Mouse (Mus musculus) heart, embryonic 13.5 days (tissue): ENCODE measurements at regions not wholly inside any gene's neighbourhood (a gene's known extent, or its start where the extent isn't known, plus 50 kb on each side); places are given as distances from the start of the nearest gene placed in this dataset.

Source experiments
- ATAC-seq: fragments of 200-750 bp; cut with Nextera tagmentation; 2 replicates; pipeline ENCODE4 v1.8.0; 2017; ENCODE audit warnings: moderate TSS enrichment; ENCODE audit not compliant: insufficient number of reproducible peaks, low FRiP score, low TSS enrichment; ENCODE audit errors: extremely low read depth
- H3K27ac ChIP-seq: fragments of 300-500 bp; sonication (generic); replicated peaks from 2 replicates; pipeline ENCODE4 v1.5.1; 2015; ENCODE audit warnings: moderate library complexity, mild to moderate bottlenecking, inconsistent platforms
- H3K27me3 ChIP-seq: fragments of 300-500 bp; sonication (generic); replicated peaks from 2 replicates; pipeline ENCODE4 v1.6.1; 2015; ENCODE audit warnings: mild to moderate bottlenecking, inconsistent platforms
- H3K36me3 ChIP-seq: fragments of 300-500 bp; sonication (generic); 2 replicates; pipeline ENCODE4 v1.6.1; 2015; ENCODE audit warnings: mild to moderate bottlenecking, inconsistent platforms
- H3K4me1 ChIP-seq: fragments of 300-500 bp; sonication (generic); 2 replicates; pipeline ENCODE4 v1.6.1; 2015; ENCODE audit warnings: inconsistent platforms
- H3K4me2 ChIP-seq: fragments of 300-500 bp; sonication (generic); 2 replicates; pipeline ENCODE4 v1.6.1; 2015; ENCODE audit warnings: inconsistent platforms, mild to moderate bottlenecking, moderate library complexity
- H3K4me3 ChIP-seq: fragments of 300-500 bp; sonication (generic); 2 replicates; pipeline ENCODE4 v1.5.1; 2015; ENCODE audit warnings: moderate library complexity, mild to moderate bottlenecking, inconsistent platforms
- H3K9ac ChIP-seq: fragments of 300-500 bp; sonication (generic); 2 replicates; pipeline ENCODE4 v1.6.1; 2015; ENCODE audit warnings: inconsistent platforms, mild to moderate bottlenecking, moderate library complexity
- H3K9me3 ChIP-seq: fragments of 300-500 bp; sonication (generic); 2 replicates; pipeline ENCODE4 v1.6.1; 2016; ENCODE audit warnings: inconsistent platforms
- WGBS: fragments of 180-500 bp; shearing (Covaris S2); methylation state at CpG from one replicate; pipeline ENCODE4 v1.1.7; 2015; ENCODE audit warnings: mixed read lengths; 5-methylcytosine and 5-hydroxymethylcytosine counted together

GRCm38 (mm10) chr9:61662055-61663028 lies 252.0 kb downstream of the Rplp1 start:
- no peaks in the 10 kb centered on the region for H3K9me3 ChIP-seq
- peaks cover 6% of the 10 kb centered on the region for H3K4me1 ChIP-seq
- no peak overlapping the region for H3K27ac ChIP-seq
- H3K27me3 ChIP-seq, result peaks cover 23% of the 10 kb centered on the region
- H3K4me2 ChIP-seq, result no peak overlapping the region
- no peaks in the 10 kb centered on the region for H3K36me3 ChIP-seq
- no peak overlapping the region for H3K4me3 ChIP-seq
- no peak overlapping the region for H3K9ac ChIP-seq
- no peak for ATAC-seq
- WGBS, result 53% methylated on average over 12 of the region's 12 CpGs

- H3K27ac ChIP-seq, result no peak overlapping the region
- no peak for ATAC-seq
- H3K4me3 ChIP-seq, result no peak overlapping the region
- peaks cover 8% of the 10 kb centered on the region for H3K4me1 ChIP-seq
- no peak overlapping the region for H3K4me2 ChIP-seq
- peaks cover 24% of the 10 kb centered on the region; the same call in 1 of the 2 replicates for H3K27me3 ChIP-seq
- WGBS, result 43% methylated on average over 3 of the region's 3 CpGs
- H3K36me3 ChIP-seq, result no peaks in the 10 kb centered on the region
- no peak overlapping the region for H3K9ac ChIP-seq
- H3K9me3 ChIP-seq, result no peaks in the 10 kb centered on the region
These were observed 254.2 kb downstream of the Rplp1 start for GRCm38 (mm10) chr9:61660191-61660590.

GRCm38 (mm10) chr9:61657996-61658395 lies 256.3 kb downstream of the Rplp1 start:
- no peak overlapping the region for H3K27ac ChIP-seq
- H3K9me3 ChIP-seq, result no peaks in the 10 kb centered on the region
- H3K27me3 ChIP-seq, result peaks cover 20% of the 10 kb centered on the region; the same call in 1 of the 2 replicates
- WGBS, result 70% methylated on average over 8 of the region's 8 CpGs
- ATAC-seq, result no peak
- H3K36me3 ChIP-seq, result no peaks in the 10 kb centered on the region
- H3K4me2 ChIP-seq, result no peak overlapping the region
- no peak overlapping the region for H3K4me3 ChIP-seq
- peaks cover 14% of the 10 kb centered on the region for H3K4me1 ChIP-seq
- H3K9ac ChIP-seq, result no peak overlapping the region

DNA sequence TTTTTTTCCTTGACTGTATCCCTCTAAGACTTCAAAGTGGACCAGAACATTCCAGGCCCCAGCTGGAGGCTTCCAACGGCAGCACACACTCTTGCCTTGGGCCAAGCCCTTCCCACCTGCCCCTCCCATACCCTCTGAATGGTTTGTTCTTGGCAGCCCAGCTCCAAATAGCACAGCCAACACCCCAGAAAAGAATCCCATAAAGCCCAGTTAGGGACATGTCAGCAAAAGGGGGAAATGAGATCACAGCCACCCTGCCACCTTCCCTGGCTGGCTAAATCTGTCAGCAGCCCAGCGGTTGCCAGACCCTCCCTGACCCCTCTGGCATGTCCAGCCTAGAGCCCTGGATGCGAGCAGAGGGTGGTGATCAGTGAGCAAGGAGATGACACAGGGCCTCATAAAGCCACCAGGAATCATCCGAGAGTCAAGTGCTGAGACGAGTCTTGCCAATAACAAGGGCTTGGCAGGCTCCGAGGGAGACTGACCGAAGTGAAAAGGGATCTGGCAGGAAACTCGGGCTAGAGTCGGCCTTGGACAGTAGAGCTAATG lies 258.8 kb downstream of the Rplp1 start:
- H3K4me2 ChIP-seq, result 0 out of 2 replicates have a peak overlapping the region, but pooled peaks have one; percentile 9

DNA sequence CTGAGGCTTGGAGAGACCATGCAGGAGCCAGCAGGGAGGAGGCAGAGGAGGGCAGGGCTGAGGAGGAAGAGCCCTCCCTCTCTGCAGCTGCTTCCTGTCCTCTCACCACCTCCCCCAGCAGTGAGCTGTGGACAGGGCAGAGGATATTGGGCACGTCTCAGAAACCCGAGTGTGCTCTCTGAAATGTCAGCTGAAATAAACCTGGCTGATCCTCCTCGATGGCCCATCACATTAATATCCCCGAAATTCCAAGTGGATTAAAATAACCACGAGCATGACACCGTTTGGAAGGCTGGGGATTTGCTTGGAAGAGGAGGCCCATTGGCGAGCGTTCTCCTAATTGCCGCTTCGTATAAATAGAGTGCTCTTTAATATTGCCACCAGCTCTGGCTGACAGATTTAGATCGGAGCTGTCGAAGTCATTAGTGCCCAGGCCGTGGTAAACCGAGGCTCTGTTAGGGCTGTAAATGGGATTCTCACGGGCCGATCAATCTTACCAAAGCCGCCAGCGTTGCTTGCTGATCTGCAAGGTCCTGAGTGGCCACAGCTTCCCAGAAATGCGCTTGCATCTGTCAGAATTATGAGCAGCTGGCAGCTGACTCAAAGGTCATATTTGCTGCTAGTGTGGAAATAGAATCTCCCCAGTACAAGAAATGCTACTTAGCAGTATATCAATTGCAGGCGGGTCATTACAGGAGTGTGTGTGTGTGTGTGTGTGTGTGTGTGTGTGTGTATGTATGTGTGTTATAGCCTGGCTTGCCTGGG lies 268.5 kb downstream of the Rplp1 start:
- Histone ChIP-seq H3K9ac (no peak overlapping the region), H3K4me3 (no peak overlapping the region), H3K4me1 (peaks cover 10% of the 10 kb centered on the region), H3K27me3 (peaks cover 14% of the 10 kb centered on the region), H3K9me3 (no peaks in the 10 kb centered on the region), H3K36me3 (no peaks in the 10 kb centered on the region), H3K4me2 (no peak overlapping the region), H3K27ac (no peak overlapping the region)
- 57% methylated on average over 20 of the region's 20 CpGs for WGBS
- ATAC-seq, result no peak

More for the DNA sequence above, 258.8 kb downstream of the Rplp1 start:
- no peaks in the 10 kb centered on the region for H3K36me3 ChIP-seq
- peaks cover 14% of the 10 kb centered on the region for H3K4me1 ChIP-seq
- no peak overlapping the region for H3K4me3 ChIP-seq
- ATAC-seq, result no peak
- H3K27me3 ChIP-seq, result peaks cover 23% of the 10 kb centered on the region; the same call in 1 of the 2 replicates
- WGBS, result 38% methylated on average over 9 of the region's 9 CpGs
- no peak overlapping the region for H3K9ac ChIP-seq
- H3K9me3 ChIP-seq, result no peaks in the 10 kb centered on the region
- peak overlapping the region; percentile 32; the same call in 1 of the 2 replicates for H3K27ac ChIP-seq

GRCm38 (mm10) chr9:61640739-61641138 lies 268.6 kb downstream of the Tle3 start:
- WGBS, result 86% methylated on average over 3 of the region's 3 CpGs
- H3K27me3 ChIP-seq, result peaks cover 30% of the 10 kb centered on the region
- H3K9ac ChIP-seq, result no peak overlapping the region
- ATAC-seq, result no peak
- no peak overlapping the region for H3K4me3 ChIP-seq
- H3K4me2 ChIP-seq, result no peak overlapping the region
- no peaks in the 10 kb centered on the region for H3K9me3 ChIP-seq
- H3K4me1 ChIP-seq, result peaks cover 4% of the 10 kb centered on the region
- no peaks in the 10 kb centered on the region for H3K36me3 ChIP-seq
- no peak overlapping the region for H3K27ac ChIP-seq

- H3K36me3 ChIP-seq, result no peaks in the 10 kb centered on the region
- peaks cover 33% of the 10 kb centered on the region for H3K27me3 ChIP-seq
- ATAC-seq, result no peak
- 80% methylated on average over 11 of the region's 11 CpGs for WGBS
- H3K4me2 ChIP-seq, result no peak overlapping the region
- no peak overlapping the region for H3K9ac ChIP-seq
- no peaks in the 10 kb centered on the region for H3K9me3 ChIP-seq
- H3K27ac ChIP-seq, result no peak overlapping the region
- H3K4me1 ChIP-seq, result no peaks in the 10 kb centered on the region
- no peak overlapping the region for H3K4me3 ChIP-seq
These were observed 266.7 kb downstream of the Tle3 start for GRCm38 (mm10) chr9:61638908-61639307.

DNA sequence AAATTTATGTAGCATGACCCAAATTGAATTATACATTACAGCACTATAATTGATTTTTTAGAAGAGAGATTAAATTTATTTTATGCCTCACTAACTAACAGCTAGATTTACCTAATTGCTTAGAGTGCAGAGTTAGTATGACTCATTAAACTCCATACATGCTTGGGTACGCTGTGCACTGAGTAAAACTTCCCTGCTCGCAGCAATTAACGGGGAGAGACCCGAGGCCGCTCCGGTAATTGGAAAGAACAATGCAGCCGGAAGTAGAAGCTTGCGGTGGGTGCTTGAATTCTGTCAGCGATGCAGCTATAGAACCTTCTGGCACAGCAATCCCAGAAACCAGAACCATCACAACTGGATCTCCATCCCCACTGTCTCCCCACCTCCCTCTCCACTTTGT lies 261.8 kb downstream of the Tle3 start:
- H3K9me3 ChIP-seq, result no peaks in the 10 kb centered on the region
- no peak for ATAC-seq
- H3K27ac ChIP-seq, result no peak overlapping the region
- peaks cover 30% of the 10 kb centered on the region for H3K27me3 ChIP-seq
- no peak overlapping the region for H3K9ac ChIP-seq
- 88% methylated on average over 9 of the region's 9 CpGs for WGBS
- H3K4me1 ChIP-seq, result peaks cover 9% of the 10 kb centered on the region; the same call in 1 of the 2 replicates
- no peaks in the 10 kb centered on the region for H3K36me3 ChIP-seq
- no peak overlapping the region for H3K4me3 ChIP-seq
- H3K4me2 ChIP-seq, result no peak overlapping the region

DNA sequence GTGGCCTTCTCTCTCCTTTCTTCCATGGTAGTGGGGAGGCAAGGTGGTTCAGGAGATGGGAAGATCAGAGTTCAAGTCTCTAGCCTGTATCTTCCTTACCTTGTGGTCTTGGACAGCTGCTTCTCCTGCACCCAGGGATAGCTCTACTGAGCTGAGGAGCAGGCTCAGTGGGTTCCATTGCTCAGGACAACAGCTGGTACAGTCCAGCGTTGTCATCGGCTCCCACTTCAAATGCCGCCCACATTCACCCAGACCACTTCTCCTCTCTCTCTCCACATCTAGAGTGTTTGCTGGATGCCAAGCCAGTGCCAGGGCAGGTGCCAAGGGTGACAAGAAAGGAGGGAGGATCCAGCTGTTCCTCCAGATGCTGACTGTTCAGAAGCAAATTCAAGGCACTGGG lies 260.4 kb downstream of the Tle3 start:
- Histone ChIP-seq H3K9ac (no peak overlapping the region), H3K9me3 (no peaks in the 10 kb centered on the region), H3K27ac (no peak overlapping the region), H3K36me3 (no peaks in the 10 kb centered on the region), H3K4me3 (no peak overlapping the region), H3K4me1 (peaks cover 9% of the 10 kb centered on the region; the same call in 1 of the 2 replicates), H3K27me3 (peaks cover 24% of the 10 kb centered on the region), H3K4me2 (no peak overlapping the region)
- ATAC-seq, result no peak
- WGBS, result 82% methylated on average over 3 of the region's 3 CpGs

GRCm38 (mm10) chr9:61631097-61631496 lies 258.9 kb downstream of the Tle3 start:
- Histone ChIP-seq H3K27me3 (peaks cover 22% of the 10 kb centered on the region), H3K4me2 (no peak overlapping the region), H3K4me3 (no peak overlapping the region), H3K4me1 (peaks cover 9% of the 10 kb centered on the region; the same call in 1 of the 2 replicates), H3K9ac (no peak overlapping the region), H3K27ac (no peak overlapping the region), H3K36me3 (no peaks in the 10 kb centered on the region), H3K9me3 (no peaks in the 10 kb centered on the region)
- ATAC-seq, result no peak
- WGBS, result 80% methylated on average over 7 of the region's 7 CpGs
